Mouse (Mus musculus): ENCODE data around the gene Gucy2c.

Gucy2c gene

GRCm38 (mm10) chr6:136728144-136728543 lies 53.4 kb downstream of the Gucy2c start:
- DNase-seq = no peak

- DNase-seq = no peak
These were observed 58.4 kb downstream of the Gucy2c start for GRCm38 (mm10) chr6:136723171-136723570.

- DNase-seq = no peak
These were observed 59.0 kb downstream of the Gucy2c start for GRCm38 (mm10) chr6:136722565-136722964.

- peak; percentile 72 for DNase-seq
These were observed 59.6 kb downstream of the Gucy2c start for GRCm38 (mm10) chr6:136721925-136722324.

DNA sequence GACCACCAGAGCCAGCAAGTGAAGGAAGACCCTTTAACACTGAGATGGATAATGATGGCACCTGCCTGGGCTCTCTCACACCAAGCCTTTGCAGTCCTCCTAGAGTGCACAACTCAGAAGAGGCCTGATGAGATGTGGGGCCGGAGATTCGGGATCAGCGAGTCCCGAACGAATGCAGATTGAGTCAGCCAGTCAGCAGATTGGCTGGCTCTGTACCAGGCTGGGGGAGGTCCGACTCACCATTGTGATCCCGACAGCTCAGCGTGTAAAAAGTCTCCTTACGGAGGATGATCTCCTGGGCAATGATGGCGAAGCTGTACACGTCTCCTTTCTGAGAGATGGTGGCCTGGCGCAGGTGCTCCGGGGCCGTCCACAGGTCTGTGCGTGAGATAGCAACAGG lies 61.1 kb downstream of the Gucy2c start:
- no peak for DNase-seq

GRCm38 (mm10) chr6:136715881-136716431 lies 65.6 kb downstream of the Gucy2c start:
- DNase-seq = no peak

DNA sequence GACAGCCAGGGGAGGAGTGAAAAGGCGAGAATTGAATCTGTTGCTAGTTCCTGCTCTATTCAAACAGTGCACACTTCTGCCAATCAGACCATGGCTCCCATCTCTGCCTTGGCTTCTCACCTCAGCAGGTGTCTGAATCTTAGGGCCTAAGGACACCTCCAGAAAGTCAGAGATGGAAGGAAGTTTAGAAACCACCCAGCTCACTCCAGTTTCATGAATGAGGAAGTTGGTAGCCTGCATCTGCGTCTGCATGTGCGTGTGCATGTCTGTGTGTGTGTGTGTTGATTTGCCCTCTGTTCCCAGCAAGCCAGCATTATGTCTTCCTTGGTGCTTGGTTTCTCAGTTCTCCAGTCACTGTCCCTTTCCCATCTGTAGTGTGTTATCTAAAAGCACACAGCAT lies 67.5 kb downstream of the Gucy2c start:
- DNase-seq = no peak

DNA sequence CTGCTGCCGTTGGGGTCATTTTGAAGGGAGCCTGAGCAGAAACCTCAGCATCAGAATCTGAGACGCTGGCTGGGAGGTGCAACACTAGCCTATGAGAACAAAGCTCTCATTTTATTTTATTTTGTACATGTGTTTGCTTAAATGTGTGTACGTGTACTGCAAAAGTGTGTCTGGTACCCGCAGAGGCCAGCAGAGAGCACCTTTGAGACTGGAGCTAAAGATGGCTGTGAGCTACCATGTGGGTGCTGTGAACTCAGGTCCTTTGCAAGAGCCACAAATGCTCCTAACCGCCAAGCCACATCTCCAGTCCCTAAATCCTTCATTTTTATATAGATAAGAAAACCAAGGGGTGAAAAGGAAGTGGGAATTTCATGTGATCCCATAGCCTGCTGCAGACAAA lies 71.2 kb downstream of the Gucy2c start:
- peak; percentile 13 for DNase-seq

- DNase-seq = no peak
These were observed 73.0 kb downstream of the Gucy2c start for GRCm38 (mm10) chr6:136708597-136708996.

GRCm38 (mm10) chr6:136701878-136702277 lies 79.7 kb downstream of the Gucy2c start:
- DNase-seq = no peak

GRCm38 (mm10) chr6:136701185-136701584 lies 80.4 kb downstream of the Gucy2c start:
- no peak for DNase-seq

- DNase-seq = peak; percentile 10
These were observed 90.3 kb downstream of the Gucy2c start for GRCm38 (mm10) chr6:136691314-136691713.

DNA sequence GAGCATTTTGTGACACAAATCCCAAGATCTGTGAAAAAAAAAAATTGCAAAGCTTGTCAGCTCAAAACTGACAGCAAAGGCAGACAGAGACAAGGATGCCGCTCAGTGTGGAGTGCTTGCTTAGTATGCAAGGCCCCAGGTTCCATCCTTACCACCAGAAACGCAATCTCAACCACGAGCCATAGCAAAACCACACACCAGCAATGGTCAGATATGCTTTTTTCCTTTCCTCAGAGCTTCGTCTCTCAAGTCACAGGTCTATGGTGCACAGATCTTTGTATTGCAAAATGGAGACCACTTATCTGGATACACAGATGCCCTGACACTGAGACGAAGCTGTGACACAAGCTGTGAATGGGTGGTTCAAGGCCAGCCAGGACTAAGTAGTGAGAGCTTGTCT lies 91.0 kb downstream of the Gucy2c start:
- no peak for DNase-seq

GRCm38 (mm10) chr6:136689790-136690413 lies 91.7 kb downstream of the Gucy2c start:
- DNase-seq = peak; percentile 27

- no peak for DNase-seq
These were observed 96.1 kb downstream of the Gucy2c start for GRCm38 (mm10) chr6:136685433-136685832.

GRCm38 (mm10) chr6:136683410-136684334 lies 97.9 kb downstream of the Gucy2c start:
- DNase-seq = peak; percentile 16

- no peak for DNase-seq
These were observed 102.2 kb downstream of the Gucy2c start for GRCm38 (mm10) chr6:136679381-136679780.

DNA sequence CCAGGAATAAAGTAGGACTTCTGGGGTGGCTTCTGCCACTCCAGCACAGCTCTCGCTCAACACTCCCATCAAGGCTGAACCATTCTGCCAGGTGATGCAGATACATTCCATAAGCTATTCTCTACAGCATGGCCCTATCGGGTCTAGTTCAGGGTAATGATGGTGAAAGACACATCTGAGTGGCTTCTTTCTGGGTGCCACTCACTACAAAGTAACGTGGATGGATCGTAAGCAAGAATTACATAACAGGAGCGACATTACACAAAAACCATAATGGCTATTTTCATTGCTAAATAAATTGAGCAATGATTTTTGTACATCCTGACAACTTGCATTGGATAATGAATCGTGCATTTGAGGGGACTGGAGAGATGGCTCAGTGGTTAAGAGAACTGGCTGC lies 106.6 kb downstream of the Gucy2c start:
- no peak for DNase-seq

- no peak for DNase-seq
These were observed 109.1 kb downstream of the Gucy2c start for GRCm38 (mm10) chr6:136672467-136672866.

DNA sequence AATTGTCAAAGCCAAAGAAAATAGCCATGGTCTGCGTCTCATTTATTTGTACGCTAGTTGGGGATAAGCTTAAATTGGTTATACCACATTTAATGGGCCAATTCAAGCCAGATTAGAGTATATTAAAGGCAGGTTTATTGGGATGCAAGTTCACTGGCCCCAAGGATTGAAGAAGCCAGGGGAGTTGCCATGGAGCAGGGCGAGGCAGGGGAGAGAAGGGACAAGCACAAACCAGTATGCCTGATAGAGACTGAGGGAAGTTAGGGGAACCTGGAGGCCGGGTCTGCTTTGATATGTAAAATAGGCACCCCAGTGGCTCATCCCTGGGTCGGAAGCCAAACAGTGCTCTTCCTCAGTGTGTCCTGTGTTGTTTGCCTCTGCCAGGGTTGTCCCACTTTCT lies 112.3 kb downstream of the Gucy2c start:
- DNase-seq = no peak

GRCm38 (mm10) chr6:136668266-136668986 lies 113.1 kb downstream of the Gucy2c start:
- DNase-seq = no peak

DNA sequence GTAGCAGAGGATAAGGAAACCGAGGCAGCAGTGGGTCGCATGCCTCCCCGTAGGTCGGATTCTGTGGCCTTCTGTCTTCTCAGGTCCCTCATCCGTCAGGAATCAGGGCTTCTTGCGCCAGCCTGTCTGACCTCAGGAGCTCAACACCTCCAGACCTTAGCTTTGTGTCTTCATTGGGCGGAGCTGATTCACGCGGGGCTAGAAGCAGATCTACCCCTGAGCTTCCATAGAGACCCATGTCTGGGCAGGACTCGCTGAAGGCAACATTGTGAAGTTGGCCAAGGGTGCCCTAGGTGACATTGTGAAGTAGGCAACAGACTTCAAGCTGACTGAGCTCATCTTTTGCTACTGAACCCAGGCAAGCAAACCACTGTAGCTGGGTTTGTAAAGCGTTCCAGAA lies 119.5 kb downstream of the Gucy2c start:
- DNase-seq = no peak

DNA sequence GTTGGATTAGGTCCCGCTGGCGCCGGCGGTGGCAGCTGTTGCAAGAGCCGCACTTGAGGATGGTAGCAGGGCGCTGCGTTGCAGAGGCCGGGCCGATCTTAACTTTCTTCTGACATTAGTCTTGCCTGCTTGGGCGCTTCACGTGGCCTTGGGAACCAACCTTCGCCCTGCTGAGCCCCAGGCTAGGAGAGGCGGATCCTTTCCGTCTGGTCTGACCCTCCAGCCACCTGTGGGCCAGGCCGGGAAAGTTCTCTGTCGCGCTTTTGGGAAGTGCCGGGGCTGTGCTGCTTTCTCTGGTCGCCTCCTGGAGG lies 119.9 kb downstream of the Gucy2c start, which contains the start of gene Plbd1:
Gene Plbd1, minus strand, starts transcription at position 223 of the 311 bp plus-strand sequence.
- DNase-seq = no peak

Measured in thymus, postnatal 14 days (tissue).